Mouse (Mus musculus) MEL (cell line): ENCODE measurements around the gene Thoc7. TPM values are rescaled to one million over a fixed set of nuclear protein-coding genes. Genes with fewer than 3 reads are reported as not detected.
"Not testable (repeated sequence)": the region's sequence is repeated elsewhere in the genome, so short reads cannot be mapped to it uniquely, and the experiment has no call there.

Experiments
- DNase-seq: peaks from one replicate; pipeline ENCODE4 v3.0.0; 2011; ENCODE audit warnings: low read depth, low spot score
- H3K27ac ChIP-seq: 2 replicates; pipeline ENCODE4 v1.5.1; 2012; ENCODE audit warnings: low read depth, mild to moderate bottlenecking, control low read depth, low read length, moderate library complexity; ENCODE audit not compliant: control insufficient read depth
- H3K27me3 ChIP-seq, 2 experiments: fragments of 150-350 bp in 1 of 2; sonication (generic) in 1 of 2; 2 replicates each; pipeline ENCODE4 v1.6.1; 2012; ENCODE audit warnings: low read length in 2 of 2, mild to moderate bottlenecking in 2 of 2, improper control_type of control experiment in 1 of 2, moderate library complexity in 1 of 2; ENCODE audit not compliant: insufficient read depth in 2 of 2, control insufficient read depth in 1 of 2
- H3K36me3 ChIP-seq, 2 experiments: 2 replicates each; pipeline ENCODE4 v1.6.1; 2012 to 2014; ENCODE audit warnings: low read length in 2 of 2, improper control_type of control experiment in 1 of 2, inconsistent platforms in 1 of 2, mild to moderate bottlenecking in 1 of 2; ENCODE audit not compliant: insufficient read depth in 2 of 2, control insufficient read depth in 1 of 2
- H3K4me1 ChIP-seq, 2 experiments: fragments of 150-350 bp in 1 of 2; sonication (generic) in 1 of 2; 2 replicates each; pipeline ENCODE4 v1.6.1; 2012; ENCODE audit warnings: low read length in 2 of 2, improper control_type of control experiment in 1 of 2, mild to moderate bottlenecking in 1 of 2; ENCODE audit not compliant: insufficient read depth in 2 of 2, control insufficient read depth in 1 of 2
- H3K4me3 ChIP-seq, 2 experiments: fragments of 150-350 bp in 1 of 2; sonication (generic) in 1 of 2; 2 replicates each; pipeline ENCODE4 v1.5.1; 2012; ENCODE audit warnings: low read depth in 2 of 2, low read length in 2 of 2, mild to moderate bottlenecking in 2 of 2, moderate library complexity in 2 of 2, control low read depth in 1 of 2, improper control_type of control experiment in 1 of 2; ENCODE audit not compliant: control insufficient read depth in 1 of 2, insufficient read depth in 1 of 2
- H3K79me2 ChIP-seq: 2 replicates; pipeline ENCODE4 v1.6.1; 2012; ENCODE audit warnings: mild to moderate bottlenecking, low read length, moderate library complexity; ENCODE audit not compliant: control insufficient read depth, poor library complexity, insufficient read depth
- H3K9ac ChIP-seq: 2 replicates; pipeline ENCODE4 v1.6.1; 2012; ENCODE audit warnings: low read depth, mild to moderate bottlenecking, control low read depth, low read length, moderate library complexity; ENCODE audit not compliant: control insufficient read depth, poor library complexity, severe bottlenecking
- H3K9me3 ChIP-seq: fragments of 150-350 bp; sonication (generic); replicated peaks from 2 replicates; pipeline ENCODE4 v1.6.1; 2012; ENCODE audit warnings: mild to moderate bottlenecking, low read length, improper control_type of control experiment, moderate library complexity; ENCODE audit not compliant: insufficient read depth
- CHD1 ChIP-seq: IDR thresholded peaks from 2 replicates; pipeline ENCODE4 v1.6.1; 2012; ENCODE audit warnings: low read depth, mild to moderate bottlenecking, inconsistent platforms, low read length, improper control_type of control experiment
- CHD2 ChIP-seq: IDR thresholded peaks from 2 replicates; pipeline ENCODE4 v1.6.1; 2011; ENCODE audit warnings: low read length, improper control_type of control experiment
- CTCF ChIP-seq, 3 experiments: IDR thresholded peaks in 2 of 3; conservative IDR thresholded peaks in 1 of 3; 2 replicates each; pipeline ENCODE4 v1.5.1; 2011 to 2012; ENCODE audit warnings: low read length in 3 of 3, low read depth in 2 of 3, mild to moderate bottlenecking in 2 of 3, improper control_type of control experiment in 1 of 3, inconsistent platforms in 1 of 3, mixed read lengths in 1 of 3, moderate library complexity in 1 of 3; ENCODE audit not compliant: control insufficient read depth in 1 of 3, insufficient read depth in 1 of 3, poor library complexity in 1 of 3, severe bottlenecking in 1 of 3
- EP300 ChIP-seq, 2 experiments: IDR thresholded peaks; 2 replicates each; pipeline ENCODE4 v1.6.1; 2011; ENCODE audit warnings: improper control_type of control experiment in 2 of 2, low read length in 2 of 2, low read depth in 1 of 2, mild to moderate bottlenecking in 1 of 2
- MAFK ChIP-seq: IDR thresholded peaks from 2 replicates; pipeline ENCODE4 v1.6.1; 2011; ENCODE audit warnings: low read depth, mild to moderate bottlenecking, low read length, improper control_type of control experiment, borderline replicate concordance
- MAZ ChIP-seq: IDR thresholded peaks from 2 replicates; pipeline ENCODE4 v1.6.1; 2012; ENCODE audit warnings: low read depth, mild to moderate bottlenecking, inconsistent platforms, low read length, improper control_type of control experiment
- MYB ChIP-seq: IDR thresholded peaks from 2 replicates; pipeline ENCODE4 v1.6.1; 2011; ENCODE audit warnings: mild to moderate bottlenecking, low read depth, low read length, improper control_type of control experiment
- NRF1 ChIP-seq: IDR thresholded peaks from 2 replicates; pipeline ENCODE4 v1.6.1; 2014; ENCODE audit warnings: low read depth, mild to moderate bottlenecking, inconsistent platforms, low read length, improper control_type of control experiment, moderate library complexity; ENCODE audit not compliant: poor library complexity, insufficient read depth, severe bottlenecking
- RAD21 ChIP-seq: IDR thresholded peaks from 2 replicates; pipeline ENCODE4 v1.6.1; 2011; ENCODE audit warnings: mild to moderate bottlenecking, low read depth, low read length, improper control_type of control experiment
- SIN3A ChIP-seq: IDR thresholded peaks from 2 replicates; pipeline ENCODE4 v1.6.1; 2012; ENCODE audit warnings: low read length, improper control_type of control experiment, inconsistent platforms
- SMC3 ChIP-seq: IDR thresholded peaks from 2 replicates; pipeline ENCODE4 v1.6.1; 2011; ENCODE audit warnings: low read depth, low read length, improper control_type of control experiment
- UBTF ChIP-seq: IDR thresholded peaks from 2 replicates; pipeline ENCODE4 v1.6.1; 2012; ENCODE audit warnings: low read depth, mild to moderate bottlenecking, inconsistent platforms, low read length, improper control_type of control experiment, moderate library complexity, borderline replicate concordance; ENCODE audit not compliant: insufficient read depth
- ZMIZ1 ChIP-seq: IDR thresholded peaks from 2 replicates; pipeline ENCODE4 v1.6.1; 2012; ENCODE audit warnings: low read depth, mild to moderate bottlenecking, inconsistent platforms, low read length, improper control_type of control experiment, moderate library complexity
- ZNF384 ChIP-seq: IDR thresholded peaks from 2 replicates; pipeline ENCODE4 v1.6.1; 2012; ENCODE audit warnings: low read depth, mild to moderate bottlenecking, inconsistent platforms, low read length, improper control_type of control experiment
- polyA plus RNA-seq, 2 experiments: library from polyadenylated mRNA; stranded (reverse) in 1 of 2; unstranded in 1 of 2; fragments of >175 nt in 1 of 2; fragments of >200 nt in 1 of 2; gene quantifications; 2 replicates each; pipeline versions ENCODE4 v1.2.1 to v1.2.4; 2012; ENCODE audit warnings: low replicate concordance in 2 of 2, low read depth in 1 of 2; ENCODE audit not compliant: insufficient read length in 2 of 2, insufficient read depth in 1 of 2, missing spikeins in 1 of 2
- total RNA-seq: library from RNA; depleted of rRNA; stranded (reverse); fragments of 300-350 nt; gene quantifications from 2 replicates; pipeline ENCODE4 v1.2.3, GENCODE M21; 2012

The Thoc7 gene
- total and polyA plus RNA-seq, 3 experiments, result 85.8 to 121 TPM; not detected in 1

GRCm38 (mm10) chr14:13960079-13960478, 1.6 kb downstream of the Thoc7 start:
- Histone ChIP-seq H3K27me3 (no peaks in the 10 kb centered on the region), H3K9ac (peak overlapping the region; percentile 99), H3K9me3 (no peaks in the 10 kb centered on the region), H3K4me3 (peak overlapping the region; percentile 87 to 98), H3K4me1 (peaks cover 0 to 5% of the 10 kb centered on the region in 2 experiments; a peak in 2 of 4 replicates)
- DNase-seq, result peak; percentile 69
- no peak for TF ChIP-seq MAFK
- TF ChIP-seq MYB, result no peak
- 0 out of 2 replicates have a peak, but pooled peaks have one; percentile 43 for TF ChIP-seq CHD1
- no peak for TF ChIP-seq ZMIZ1
- no peak for TF ChIP-seq SIN3A
- no peak for TF ChIP-seq CHD2
- peak; percentile 67 for TF ChIP-seq NRF1
- no peak for TF ChIP-seq EP300 (IDR thresholded peaks at IDR 0.05; ENCODE audit: low read depth in 1 of 2, low read length in 2 of 2)
- peak; percentile 48; the same call in 1 of the 2 replicates for TF ChIP-seq MAZ
- TF ChIP-seq, all 39 proteins: peak for 3
- H3K79me2 ChIP-seq, result peaks cover 29% of the 10 kb centered on the region
- peak overlapping the region; percentile 75; the same call in 1 of the 2 replicates for H3K27ac ChIP-seq
- peaks cover under 1 to 13% of the 10 kb centered on the region in 2 experiments for H3K36me3 ChIP-seq

- not testable (repeated sequence) for H3K9me3 ChIP-seq, H3K79me2 ChIP-seq, H3K9ac ChIP-seq, DNase-seq, H3K27me3 ChIP-seq, H3K4me3 ChIP-seq, H3K4me1 ChIP-seq, H3K27ac ChIP-seq
- peaks cover 0 to 12% of the 10 kb centered on the region in 2 experiments; a peak in 2 of 4 replicates for H3K36me3 ChIP-seq
- TF ChIP-seq ZNF384, result peak; percentile 68
Measured at GRCm38 (mm10) chr14:13952151-13952550, 9.5 kb downstream of the Thoc7 start.

- H3K9me3 ChIP-seq, result no peaks in the 10 kb centered on the region
- H3K9ac ChIP-seq, result no peak overlapping the region
- no peak overlapping the region for H3K27ac ChIP-seq
- DNase-seq, result peak; percentile 68
- H3K36me3 ChIP-seq, result peaks cover 0 to 12% of the 10 kb centered on the region in 2 experiments; a peak in 2 of 4 replicates
- H3K4me1 ChIP-seq, result no peaks in the 10 kb centered on the region
- TF ChIP-seq RAD21, result peak; percentile 38
- TF ChIP-seq ZNF384, result peak; percentile 46; the same call in 1 of the 2 replicates
- TF ChIP-seq SMC3, result peak; percentile 53
- peak; percentile 46 to 72 (median 65) for TF ChIP-seq CTCF (IDR thresholded peaks at IDR 0.05 in 2 of 3, conservative IDR thresholded peaks at IDR 0.05 in 1 of 3; ENCODE audit: control insufficient read depth in 1 of 3, insufficient read depth in 1 of 3, low read depth in 2 of 3, low read length in 3 of 3, poor library complexity in 1 of 3, severe bottlenecking in 1 of 3)
- no peak for TF ChIP-seq UBTF
- TF ChIP-seq, all 39 proteins: peak for 4
- no peak overlapping the region for H3K4me3 ChIP-seq
- no peaks in the 10 kb centered on the region for H3K27me3 ChIP-seq
- no peaks in the 10 kb centered on the region for H3K79me2 ChIP-seq
Measured at GRCm38 (mm10) chr14:13950401-13950800, 11.3 kb downstream of the Thoc7 start.
